In genomic region chr7:3296711-3297110, GRCm38 (mm10) we compare ENCODE assay signal across 26 mouse cellular contexts. TPM values are rescaled to one million over a fixed set of nuclear protein-coding genes. Genes with fewer than 3 reads are reported as not detected.
DNase-seq lines count a peak whose midpoint lies in the region; ATAC-seq and TF ChIP-seq lines count a peak whose summit lies in the region.
"Had no signal": no experiment of that assay in that cellular context is flagged by ENCODE, and none has a peak within 500 bp of the region (broad histone marks: within the 10 kb centered on the region; RNA-seq: fewer than 3 reads in every experiment).

No protein-coding gene starts in this region.

- no peak overlapping the region for H3K27ac ChIP-seq in gastrocnemius, adult 2 months
- H3K27ac ChIP-seq in heart, embryonic 12.5 days (ENCODE audit: poor library complexity, severe bottlenecking), result no peak overlapping the region
- no peak overlapping the region for H3K27ac ChIP-seq in heart, embryonic 15.5 days
- H3K27ac ChIP-seq in liver, postnatal 0 days (ENCODE audit: low read depth), result no peak overlapping the region
- H3K27ac ChIP-seq: forebrain, embryonic 10.5 days; forebrain, embryonic 13.5 days; hindbrain, embryonic 15.5 days had no signal

- H3K4me3 ChIP-seq in gastrocnemius, adult 2 months, result peak overlapping the region; percentile 83
- no peak overlapping the region for H3K4me3 ChIP-seq in heart, embryonic 12.5 days
- no peak overlapping the region for H3K4me3 ChIP-seq in heart, embryonic 15.5 days
- H3K4me3 ChIP-seq in liver, postnatal 0 days (ENCODE audit: low read depth, low read length), result no peak overlapping the region
- H3K4me3 ChIP-seq: forebrain, embryonic 10.5 days; forebrain, embryonic 13.5 days; hindbrain, embryonic 15.5 days had no signal

- H3K9me3 ChIP-seq in heart, embryonic 12.5 days (replicated peaks), result no peaks in the 10 kb centered on the region
- no peaks in the 10 kb centered on the region for H3K9me3 ChIP-seq in heart, embryonic 15.5 days (replicated peaks)
- H3K9me3 ChIP-seq in liver, postnatal 0 days (ENCODE audit: low read length), result no peaks in the 10 kb centered on the region
- H3K9me3 ChIP-seq: forebrain, embryonic 10.5 days; forebrain, embryonic 13.5 days; hindbrain, embryonic 15.5 days had no signal

- WGBS in heart, embryonic 12.5 days, result 90% methylated on average over 16 of the region's 16 CpGs
- 92% methylated on average over 16 of the region's 16 CpGs for WGBS in heart, embryonic 15.5 days
- WGBS in liver, postnatal 0 days (ENCODE audit: insufficient replicate concordance), result 84% methylated on average over 16 of the region's 16 CpGs

- peaks cover 71% of the 10 kb centered on the region for H3K4me1 ChIP-seq in heart, embryonic 12.5 days (replicated peaks)
- H3K4me1 ChIP-seq in heart, embryonic 15.5 days (replicated peaks), result peaks cover 83% of the 10 kb centered on the region
- peaks cover 46% of the 10 kb centered on the region for H3K4me1 ChIP-seq in liver, postnatal 0 days (ENCODE audit: insufficient read depth)

- TF ChIP-seq EP300 in liver, postnatal 0 days (IDR thresholded peaks at IDR 0.05; ENCODE audit: low read depth), result no peak

- no peak for TF ChIP-seq CTCF in gastrocnemius, adult 2 months (IDR thresholded peaks at IDR 0.05)
- no peak for TF ChIP-seq CTCF in liver, postnatal 0 days (IDR thresholded peaks at IDR 0.05; ENCODE audit: low read depth)

- no peak for ATAC-seq in heart, embryonic 12.5 days (ENCODE audit: insufficient number of reproducible peaks, low FRiP score)
- ATAC-seq in heart, embryonic 15.5 days (replicated peaks; ENCODE audit: insufficient number of reproducible peaks, insufficient read depth, low FRiP score, low read depth), result no peak
- no peak for ATAC-seq in liver, postnatal 0 days
- ATAC-seq: forebrain, embryonic 13.5 days; forebrain, embryonic 16.5 days; intestine, postnatal 0 days; Patski had no signal

- DNase-seq in gastrocnemius, adult 2 months, result no peak
- no peak for DNase-seq in gastrocnemius, postnatal 25 days
- DNase-seq in heart, adult 8-10 months (ENCODE audit: low spot score), result no peak
- no peak for DNase-seq in heart, postnatal 25 days (ENCODE audit: low spot score)
- no peak for DNase-seq in liver, postnatal 0 days
- DNase-seq in liver, result no peak
- DNase-seq: adrenal gland, postnatal 10 days; adrenal gland, postnatal 36 days; cerebellum, adult 18-20 months; cerebellum, adult 9-10 months; cerebellum, postnatal 14 days; gastrocnemius, postnatal 14 days; kidney, adult 2 months had no signal

- H3K4me2 ChIP-seq in heart, embryonic 12.5 days, result peak overlapping the region; percentile 64
- peak overlapping the region; percentile 53 for H3K4me2 ChIP-seq in heart, embryonic 15.5 days
- H3K4me2 ChIP-seq in liver, postnatal 0 days (ENCODE audit: low read depth, low read length), result peak overlapping the region; percentile 32; the same call in 1 of the 2 replicates
- H3K4me2 ChIP-seq: forebrain, embryonic 13.5 days; hindbrain, embryonic 15.5 days had no signal

- H3K27me3 ChIP-seq in heart, embryonic 12.5 days (replicated peaks), result no peaks in the 10 kb centered on the region
- no peaks in the 10 kb centered on the region for H3K27me3 ChIP-seq in heart, embryonic 15.5 days
- H3K27me3 ChIP-seq in liver, postnatal 0 days (ENCODE audit: insufficient read depth, low read length), result no peaks in the 10 kb centered on the region
- H3K27me3 ChIP-seq: Patski had no signal

- 0 out of 2 replicates have a peak overlapping the region, but pooled peaks have one; percentile 52 for H3K9ac ChIP-seq in heart, embryonic 12.5 days
- H3K9ac ChIP-seq in heart, embryonic 15.5 days, result no peak overlapping the region
- H3K9ac ChIP-seq in liver, postnatal 0 days (replicated peaks), result no peak overlapping the region
- H3K9ac ChIP-seq: forebrain, embryonic 13.5 days; hindbrain, embryonic 15.5 days had no signal

- peaks cover 65% of the 10 kb centered on the region for H3K36me3 ChIP-seq in heart, embryonic 12.5 days
- peaks cover 47% of the 10 kb centered on the region for H3K36me3 ChIP-seq in heart, embryonic 15.5 days
- H3K36me3 ChIP-seq in liver, postnatal 0 days (replicated peaks; ENCODE audit: insufficient read depth, low read length), result peaks cover 22% of the 10 kb centered on the region
- H3K36me3 ChIP-seq: G1E had no signal

- intact Hi-C loops in gastrocnemius, adult 2 months (cut with DNase I), result loop anchor here (10.0 kb wide), 1 partner anchor 1198 kb away; no protein-coding TSS in a partner anchor
- intact Hi-C loops in heart, postnatal 25 days (cut with DNase I), result no loop called here

RNA-seq across cellular contexts. Expression of gene Prkcg, which starts 7.7 kb away (rescaled TPM):
- total RNA-seq in gastrocnemius, adult 2 months (2021), result under 1 TPM; 0.78 to 0.84 TPM
- 1 to 10 TPM; 1.3 TPM for total RNA-seq in gastrocnemius, postnatal 25 days (2021)
- polyA plus RNA-seq in heart, embryonic 12.5 days (2016; fragmentation: Nextera tagmentation; extraction: Ambion mirVana), result 0.14 and 0.19 TPM in 2 replicates
- total RNA-seq in heart, adult 8-10 months (2022), result 1 to 10 TPM in 2 of 4 experiments, under 1 TPM in 2; 0.57 to 1.8 (median 1.1) TPM
- polyA plus RNA-seq in heart, embryonic 15.5 days (2015; fragmentation: Nextera tagmentation; extraction: Ambion mirVana), result 0.25 and 0.30 TPM in 2 replicates
- total RNA-seq in heart, postnatal 25 days (2021), result 1 to 10 TPM; 1.3 to 3.1 TPM
- polyA plus RNA-seq in liver, postnatal 0 days (2015; fragmentation: Nextera tagmentation; extraction: Ambion mirVana), result 0.04 and 0.09 TPM in 2 replicates
- polyA plus RNA-seq: G1E had no signal

RNA-seq across cellular contexts. Expression of gene Myadm, which starts 7.8 kb away (rescaled TPM):
- total RNA-seq in gastrocnemius, adult 2 months (2021), result 10 to 100 TPM; 17.8 to 37.2 TPM
- 10 to 100 TPM; 31.7 to 45.4 TPM for total RNA-seq in gastrocnemius, postnatal 25 days (2021)
- polyA plus RNA-seq in heart, embryonic 12.5 days (2016; fragmentation: Nextera tagmentation; extraction: Ambion mirVana), result 186 and 202 TPM in 2 replicates
- 100 to 1,000 TPM in 3 of 4 experiments, 10 to 100 TPM in 1; 93.9 to 139 (median 128) TPM for total RNA-seq in heart, adult 8-10 months (2022)
- polyA plus RNA-seq in heart, embryonic 15.5 days (2015; fragmentation: Nextera tagmentation; extraction: Ambion mirVana), result 182 and 204 TPM in 2 replicates
- 100 to 1,000 TPM; 157 to 191 TPM for total RNA-seq in heart, postnatal 25 days (2021)
- 38.6 and 40.7 TPM in 2 replicates for polyA plus RNA-seq in liver, postnatal 0 days (2015; fragmentation: Nextera tagmentation; extraction: Ambion mirVana)
- polyA plus RNA-seq: G1E had no signal

RNA-seq across cellular contexts. Expression of gene Cacng7, which starts 36.0 kb away (rescaled TPM):
- 10 to 100 TPM in 1 of 2 experiments, 1 to 10 TPM in 1; 8.4 to 16.2 TPM for total RNA-seq in gastrocnemius, adult 2 months (2021)
- total RNA-seq in gastrocnemius, postnatal 25 days (2021), result 1 to 10 TPM; 6.7 to 7.7 TPM
- polyA plus RNA-seq in heart, embryonic 12.5 days (2016; fragmentation: Nextera tagmentation; extraction: Ambion mirVana), result 0.17 and 0.32 TPM in 2 replicates
- total RNA-seq in heart, adult 8-10 months (2022), result 1 to 10 TPM; 3.0 to 3.6 (median 3.3) TPM
- polyA plus RNA-seq in heart, embryonic 15.5 days (2015; fragmentation: Nextera tagmentation; extraction: Ambion mirVana), result 0.10 and 0.44 TPM in 2 replicates
- 1 to 10 TPM; 3.5 to 4.3 TPM for total RNA-seq in heart, postnatal 25 days (2021)
- 0.12 and 0.13 TPM in 2 replicates for polyA plus RNA-seq in liver, postnatal 0 days (2015; fragmentation: Nextera tagmentation; extraction: Ambion mirVana)
- polyA plus RNA-seq: G1E had no signal

RNA-seq across cellular contexts. Expression of gene Nlrp12, which starts 47.2 kb away (rescaled TPM):
- total RNA-seq in gastrocnemius, adult 2 months (2021), result not detected
- total RNA-seq in gastrocnemius, postnatal 25 days (2021), result not detected
- polyA plus RNA-seq in heart, embryonic 12.5 days (2016; fragmentation: Nextera tagmentation; extraction: Ambion mirVana), result not detected in 2 replicates
- under 1 TPM in 1 of 4 experiments, not detected in 3; 0.12 TPM for total RNA-seq in heart, adult 8-10 months (2022)
- not detected in 2 replicates for polyA plus RNA-seq in heart, embryonic 15.5 days (2015; fragmentation: Nextera tagmentation; extraction: Ambion mirVana)
- not detected for total RNA-seq in heart, postnatal 25 days (2021)
- 4.2 and 5.1 TPM in 2 replicates for polyA plus RNA-seq in liver, postnatal 0 days (2015; fragmentation: Nextera tagmentation; extraction: Ambion mirVana)
- total RNA-seq: gastrocnemius, adult 18-20 months; gastrocnemius, postnatal 14 days had no signal
- polyA plus RNA-seq: embryonic facial prominence, embryonic 11.5 days; forebrain, embryonic 10.5 days; forebrain, embryonic 13.5 days; forebrain, embryonic 16.5 days; G1E; heart, embryonic 11.5 days; intestine, postnatal 0 days; kidney, embryonic 14.5 days; Patski had no signal
